ENCODE assay signal across 16 mouse cellular contexts in the genomic region with DNA sequence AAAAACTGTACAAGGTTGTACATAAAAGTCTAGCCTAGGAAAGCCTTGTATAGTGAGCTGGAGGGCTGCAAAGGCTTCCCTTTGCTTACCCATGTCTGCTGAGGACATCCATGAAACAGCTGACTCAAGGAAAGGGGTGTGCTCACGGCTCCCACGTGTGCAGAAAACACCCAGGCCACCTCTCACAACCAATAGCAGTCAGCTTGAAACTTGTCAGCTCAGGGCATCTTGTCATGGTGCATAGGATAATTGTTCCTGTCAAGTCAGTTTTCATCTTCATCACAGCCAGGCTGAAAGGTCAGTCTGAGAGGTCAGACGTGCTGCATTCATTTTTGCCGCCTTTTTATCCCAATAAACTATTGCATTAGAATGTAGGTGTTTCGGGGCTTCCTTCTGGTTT. TPM values are rescaled to one million over a fixed set of nuclear protein-coding genes. Genes with fewer than 3 reads are reported as not detected.
DNase-seq lines count a peak whose midpoint lies in the region; ATAC-seq and TF ChIP-seq lines count a peak whose summit lies in the region.
"Had no signal": no experiment of that assay in that cellular context is flagged by ENCODE, and none has a peak within 500 bp of the region (broad histone marks: within the 10 kb centered on the region; RNA-seq: fewer than 3 reads in every experiment).

No protein-coding gene starts in this region.

- H3K9me3 ChIP-seq in hindbrain, postnatal 0 days (ENCODE audit: low read length): no peaks in the 10 kb centered on the region
- H3K9me3 ChIP-seq in hindbrain, embryonic 14.5 days (ENCODE audit: control insufficient read depth, low read length): no peaks in the 10 kb centered on the region
- H3K9me3 ChIP-seq in midbrain, postnatal 0 days (ENCODE audit: low read length): no peaks in the 10 kb centered on the region
- H3K9me3 ChIP-seq in midbrain, embryonic 14.5 days (ENCODE audit: control insufficient read depth, low read length): no peaks in the 10 kb centered on the region
- H3K9me3 ChIP-seq: embryonic facial prominence, embryonic 10.5 days; embryonic facial prominence, embryonic 12.5 days; forebrain, embryonic 13.5 days; forebrain, embryonic 15.5 days; G1E had no signal

- TF ChIP-seq CTCF in hindbrain, postnatal 0 days (IDR thresholded peaks at IDR 0.05; ENCODE audit: low read depth): no peak
- no peak for TF ChIP-seq CTCF in midbrain, postnatal 0 days (IDR thresholded peaks at IDR 0.05)

- H3K27ac ChIP-seq in hindbrain, postnatal 0 days: 0 out of 2 replicates have a peak overlapping the region, but pooled peaks have one; percentile 20
- H3K27ac ChIP-seq in hindbrain, embryonic 14.5 days: no peak overlapping the region
- H3K27ac ChIP-seq in midbrain, postnatal 0 days (ENCODE audit: low read depth, low read length): no peak overlapping the region
- no peak overlapping the region for H3K27ac ChIP-seq in midbrain, embryonic 14.5 days (replicated peaks; ENCODE audit: low read depth, low read length)
- H3K27ac ChIP-seq: embryonic facial prominence, embryonic 10.5 days; embryonic facial prominence, embryonic 12.5 days; forebrain, embryonic 13.5 days; forebrain, embryonic 15.5 days had no signal

- 68% methylated on average over 5 of the region's 5 CpGs for WGBS in hindbrain, postnatal 0 days
- WGBS in hindbrain, embryonic 14.5 days: 82% methylated on average over 5 of the region's 5 CpGs
- 72% methylated on average over 5 of the region's 5 CpGs for WGBS in midbrain, postnatal 0 days
- WGBS in midbrain, embryonic 14.5 days: 74% methylated on average over 5 of the region's 5 CpGs

- H3K4me2 ChIP-seq in hindbrain, postnatal 0 days (ENCODE audit: low read depth, low read length): no peak overlapping the region
- H3K4me2 ChIP-seq in hindbrain, embryonic 14.5 days (replicated peaks): no peak overlapping the region
- no peak overlapping the region for H3K4me2 ChIP-seq in midbrain, postnatal 0 days (ENCODE audit: low read depth, low read length, poor library complexity, severe bottlenecking)
- no peak overlapping the region for H3K4me2 ChIP-seq in midbrain, embryonic 14.5 days (ENCODE audit: low read length)
- H3K4me2 ChIP-seq: embryonic facial prominence, embryonic 12.5 days; forebrain, embryonic 13.5 days; forebrain, embryonic 15.5 days had no signal

- H3K9ac ChIP-seq in hindbrain, postnatal 0 days (replicated peaks; ENCODE audit: low read length): no peak overlapping the region
- H3K9ac ChIP-seq in hindbrain, embryonic 14.5 days: no peak overlapping the region
- no peak overlapping the region for H3K9ac ChIP-seq in midbrain, postnatal 0 days (replicated peaks; ENCODE audit: low read length, poor library complexity, severe bottlenecking)
- no peak overlapping the region for H3K9ac ChIP-seq in midbrain, embryonic 14.5 days (replicated peaks; ENCODE audit: low read length)
- H3K9ac ChIP-seq: embryonic facial prominence, embryonic 12.5 days; forebrain, embryonic 13.5 days; forebrain, embryonic 15.5 days; forebrain, postnatal 0 days had no signal

- peaks cover 38% of the 10 kb centered on the region for H3K36me3 ChIP-seq in hindbrain, postnatal 0 days (ENCODE audit: insufficient read depth, low read length)
- H3K36me3 ChIP-seq in hindbrain, embryonic 14.5 days (replicated peaks; ENCODE audit: control insufficient read depth, insufficient read depth): peaks cover 96% of the 10 kb centered on the region
- H3K36me3 ChIP-seq in midbrain, postnatal 0 days (ENCODE audit: insufficient read depth, low read length): peaks cover 60% of the 10 kb centered on the region
- H3K36me3 ChIP-seq in midbrain, embryonic 14.5 days (ENCODE audit: control insufficient read depth, insufficient read depth, low read length): peaks cover 94% of the 10 kb centered on the region

- peak; percentile 15 for DNase-seq in hindbrain, postnatal 0 days (ENCODE audit: low spot score)
- no peak for DNase-seq in hindbrain, embryonic 14.5 days (ENCODE audit: low spot score)
- peak; percentile 26 for DNase-seq in midbrain, postnatal 0 days (ENCODE audit: low spot score)
- DNase-seq in midbrain, embryonic 14.5 days: no peak
- no peak for DNase-seq in adrenal gland, postnatal 25 days
- DNase-seq: B cell, adult 2 months; forebrain, postnatal 0 days had no signal

- no peaks in the 10 kb centered on the region for H3K27me3 ChIP-seq in hindbrain, postnatal 0 days (ENCODE audit: insufficient read depth, low read length)
- no peaks in the 10 kb centered on the region for H3K27me3 ChIP-seq in hindbrain, embryonic 14.5 days (ENCODE audit: control insufficient read depth, insufficient read depth, low read length)
- H3K27me3 ChIP-seq in midbrain, postnatal 0 days (ENCODE audit: insufficient read depth, low read length): no peaks in the 10 kb centered on the region
- no peaks in the 10 kb centered on the region for H3K27me3 ChIP-seq in midbrain, embryonic 14.5 days (ENCODE audit: control insufficient read depth, insufficient read depth, low read length)
- H3K27me3 ChIP-seq: CH12.LX; embryonic facial prominence, embryonic 12.5 days; forebrain, embryonic 13.5 days; forebrain, embryonic 15.5 days; Patski had no signal

- H3K4me3 ChIP-seq in hindbrain, postnatal 0 days (ENCODE audit: low read length): no peak overlapping the region
- no peak overlapping the region for H3K4me3 ChIP-seq in hindbrain, embryonic 14.5 days (replicated peaks; ENCODE audit: low read length)
- H3K4me3 ChIP-seq in midbrain, postnatal 0 days (ENCODE audit: low read depth, low read length): no peak overlapping the region
- no peak overlapping the region for H3K4me3 ChIP-seq in midbrain, embryonic 14.5 days (replicated peaks; ENCODE audit: low read depth, low read length)
- H3K4me3 ChIP-seq: embryonic facial prominence, embryonic 10.5 days; embryonic facial prominence, embryonic 12.5 days; forebrain, embryonic 13.5 days; forebrain, embryonic 15.5 days had no signal

- H3K4me1 ChIP-seq in hindbrain, postnatal 0 days (ENCODE audit: insufficient read depth, low read length): no peaks in the 10 kb centered on the region
- no peaks in the 10 kb centered on the region for H3K4me1 ChIP-seq in hindbrain, embryonic 14.5 days (replicated peaks; ENCODE audit: control insufficient read depth, insufficient read depth, low read length)
- no peaks in the 10 kb centered on the region for H3K4me1 ChIP-seq in midbrain, postnatal 0 days (ENCODE audit: insufficient read depth, low read length)
- no peaks in the 10 kb centered on the region for H3K4me1 ChIP-seq in midbrain, embryonic 14.5 days (ENCODE audit: control insufficient read depth, insufficient read depth, low read length)
- H3K4me1 ChIP-seq: embryonic facial prominence, embryonic 10.5 days; embryonic facial prominence, embryonic 12.5 days; forebrain, embryonic 13.5 days; forebrain, embryonic 15.5 days had no signal

- ATAC-seq in hindbrain, postnatal 0 days: peak; percentile 22; the same call in 1 of the 2 replicates
- ATAC-seq in hindbrain, embryonic 14.5 days (ENCODE audit: low FRiP score): no peak
- no peak for ATAC-seq in midbrain, postnatal 0 days (ENCODE audit: low FRiP score)
- ATAC-seq in midbrain, embryonic 14.5 days (ENCODE audit: low FRiP score, low TSS enrichment): no peak
- ATAC-seq: activated CD4-positive, CD25-positive, alpha-beta regulatory T cell, adult 4 months; CD4-positive, CD25-positive, alpha-beta regulatory T cell, adult 4 months; forebrain, embryonic 13.5 days; forebrain, embryonic 15.5 days; forebrain, postnatal 0 days; Patski had no signal

RNA-seq across cellular contexts. Expression of a gene that starts 23.1 kb away (rescaled TPM):
- 25.3 and 28.4 TPM in 2 replicates for total RNA-seq in hindbrain, postnatal 0 days (2014; rRNA removed)
- polyA plus RNA-seq in hindbrain, postnatal 0 days (2015; fragmentation: Nextera tagmentation; extraction: Ambion mirVana): 39.4 and 40.2 TPM in 2 replicates
- polyA plus RNA-seq in hindbrain, embryonic 14.5 days (2014; fragmentation: Nextera tagmentation; extraction: Ambion mirVana): 48.2 and 52.7 TPM in 2 replicates
- 31.4 and 40.1 TPM in 2 replicates for total RNA-seq in midbrain, postnatal 0 days (2014; rRNA removed)
- 40.4 and 41.6 TPM in 2 replicates for polyA plus RNA-seq in midbrain, postnatal 0 days (2015; fragmentation: Nextera tagmentation; extraction: Ambion mirVana)
- polyA plus RNA-seq in midbrain, embryonic 14.5 days (2014; fragmentation: Nextera tagmentation; extraction: Ambion mirVana): 49.3 and 60.1 TPM in 2 replicates
- total RNA-seq in adrenal gland, postnatal 25 days (2021): 44.3 and 56.8 TPM in 2 replicates

RNA-seq across cellular contexts. Expression of a gene that starts 31.1 kb away (rescaled TPM):
- total RNA-seq in hindbrain, postnatal 0 days (2014; rRNA removed): 38.5 and 40.9 TPM in 2 replicates
- 46.6 and 47.4 TPM in 2 replicates for polyA plus RNA-seq in hindbrain, postnatal 0 days (2015; fragmentation: Nextera tagmentation; extraction: Ambion mirVana)
- 102 and 109 TPM in 2 replicates for polyA plus RNA-seq in hindbrain, embryonic 14.5 days (2014; fragmentation: Nextera tagmentation; extraction: Ambion mirVana)
- total RNA-seq in midbrain, postnatal 0 days (2014; rRNA removed): 46.1 and 51.2 TPM in 2 replicates
- 48.8 and 49.5 TPM in 2 replicates for polyA plus RNA-seq in midbrain, postnatal 0 days (2015; fragmentation: Nextera tagmentation; extraction: Ambion mirVana)
- 82.8 and 102 TPM in 2 replicates for polyA plus RNA-seq in midbrain, embryonic 14.5 days (2014; fragmentation: Nextera tagmentation; extraction: Ambion mirVana)
- 0.48 and 0.49 TPM in 2 replicates for total RNA-seq in adrenal gland, postnatal 25 days (2021)
- polyA plus RNA-seq: G1E had no signal

RNA-seq across cellular contexts. Expression of a gene that starts 36.4 kb away (rescaled TPM):
- total RNA-seq in hindbrain, postnatal 0 days (2014; rRNA removed): 35.9 and 40.8 TPM in 2 replicates
- polyA plus RNA-seq in hindbrain, postnatal 0 days (2015; fragmentation: Nextera tagmentation; extraction: Ambion mirVana): 19.6 and 21.0 TPM in 2 replicates
- 27.7 and 36.4 TPM in 2 replicates for polyA plus RNA-seq in hindbrain, embryonic 14.5 days (2014; fragmentation: Nextera tagmentation; extraction: Ambion mirVana)
- 44.7 and 47.9 TPM in 2 replicates for total RNA-seq in midbrain, postnatal 0 days (2014; rRNA removed)
- polyA plus RNA-seq in midbrain, postnatal 0 days (2015; fragmentation: Nextera tagmentation; extraction: Ambion mirVana): 26.9 and 28.6 TPM in 2 replicates
- polyA plus RNA-seq in midbrain, embryonic 14.5 days (2014; fragmentation: Nextera tagmentation; extraction: Ambion mirVana): 29.8 and 31.0 TPM in 2 replicates
- 24.9 and 27.1 TPM in 2 replicates for total RNA-seq in adrenal gland, postnatal 25 days (2021)

Comparison
In these comparisons a context has a peak if more than half of its experiments do, and no peak if none do; other contexts are left out.
1. DNase-seq: peak in hindbrain, postnatal 0 days (single experiment) and midbrain, postnatal 0 days (single experiment); none in hindbrain, embryonic 14.5 days (single experiment), midbrain, embryonic 14.5 days (single experiment) and adrenal gland, postnatal 25 days (single experiment).